Mouse (Mus musculus) limb, embryonic 12.5 days (tissue): Measurements from ENCODE around the gene Iqgap2. TPM values are rescaled to one million over a fixed set of nuclear protein-coding genes. Genes with fewer than 3 reads are reported as not detected.

Source experiments
- ATAC-seq: fragments of 200-750 bp; cut with Nextera tagmentation; 2 replicates; pipeline ENCODE4 v1.8.0; 2017; ENCODE audit warnings: low read depth, moderate TSS enrichment; ENCODE audit not compliant: insufficient number of reproducible peaks, insufficient read depth, low FRiP score, low TSS enrichment
- H3K27ac ChIP-seq: fragments of 300-500 bp; sonication (generic); 2 replicates; pipeline ENCODE4 v1.5.1; 2016; ENCODE audit warnings: mild to moderate bottlenecking, moderate library complexity
- H3K27me3 ChIP-seq: fragments of 300-500 bp; sonication (generic); 2 replicates; pipeline ENCODE4 v1.6.1; 2016; ENCODE audit warnings: mild to moderate bottlenecking, moderate library complexity
- H3K36me3 ChIP-seq: fragments of 300-500 bp; sonication (generic); 2 replicates; pipeline ENCODE4 v1.6.1; 2016; ENCODE audit warnings: mild to moderate bottlenecking, moderate library complexity
- H3K4me1 ChIP-seq: fragments of 300-500 bp; sonication (generic); replicated peaks from 2 replicates; pipeline ENCODE4 v1.6.1; 2016
- H3K4me2 ChIP-seq: fragments of 300-500 bp; sonication (generic); 2 replicates; pipeline ENCODE4 v1.6.1; 2016; ENCODE audit warnings: mild to moderate bottlenecking, moderate library complexity
- H3K4me3 ChIP-seq: fragments of 300-500 bp; sonication (generic); replicated peaks from 2 replicates; pipeline ENCODE4 v1.5.1; 2016; ENCODE audit warnings: mild to moderate bottlenecking
- H3K9ac ChIP-seq: fragments of 300-500 bp; sonication (generic); replicated peaks from 2 replicates; pipeline ENCODE4 v1.6.1; 2016; ENCODE audit warnings: mild to moderate bottlenecking, moderate library complexity
- H3K9me3 ChIP-seq: fragments of 300-500 bp; sonication (generic); 2 replicates; pipeline ENCODE4 v1.6.1; 2016; ENCODE audit warnings: mild to moderate bottlenecking, moderate library complexity
- WGBS: fragments of 180-500 bp; shearing (Covaris S2); methylation state at CpG from one replicate; pipeline ENCODE4 v1.1.7; 2016; 5-methylcytosine and 5-hydroxymethylcytosine counted together
- polyA plus RNA-seq: library from polyadenylated mRNA; unstranded; fragments of >200 nt; fragmentation: Nextera tagmentation; extraction: Ambion mirVana; gene quantifications from 2 replicates; pipeline ENCODE4 v1.2.1, GENCODE M21; 2016

Gene Iqgap2
- polyA plus RNA-seq, 1 experiment from 2014 or later = 12.1 TPM

- Histone ChIP-seq H3K4me1 (peaks cover 12% of the 10 kb centered on the region), H3K9ac (no peak overlapping the region), H3K27me3 (no peaks in the 10 kb centered on the region), H3K9me3 (no peaks in the 10 kb centered on the region), H3K4me2 (no peak overlapping the region), H3K4me3 (no peak overlapping the region), H3K27ac (no peak overlapping the region), H3K36me3 (peaks cover 20% of the 10 kb centered on the region)
- ATAC-seq = no peak
- WGBS = 89% methylated on average over 3 of the region's 3 CpGs
Measured at GRCm38 (mm10) chr13:95649941-95650340, 241.8 kb downstream of the Iqgap2 start.

- Histone ChIP-seq H3K4me3 (no peak overlapping the region), H3K36me3 (peaks cover 20% of the 10 kb centered on the region), H3K27ac (peak overlapping the region; percentile 78), H3K9ac (no peak overlapping the region), H3K4me1 (peaks cover 26% of the 10 kb centered on the region), H3K4me2 (no peak overlapping the region), H3K9me3 (no peaks in the 10 kb centered on the region), H3K27me3 (no peaks in the 10 kb centered on the region)
- 11% methylated on average over 4 of the region's 4 CpGs for WGBS
- ATAC-seq = 0 out of 2 replicates have a peak, but pooled peaks have one; percentile 24
Measured at GRCm38 (mm10) chr13:95647248-95647647, 244.5 kb downstream of the Iqgap2 start.

GRCm38 (mm10) chr13:95646687-95647111 lies 245.0 kb downstream of the Iqgap2 start:
- H3K36me3 ChIP-seq = peaks cover 20% of the 10 kb centered on the region
- H3K9me3 ChIP-seq = no peaks in the 10 kb centered on the region
- no peak overlapping the region for H3K4me2 ChIP-seq
- H3K27ac ChIP-seq = no peak overlapping the region
- ATAC-seq = no peak
- no peak overlapping the region for H3K4me3 ChIP-seq
- no peak overlapping the region for H3K9ac ChIP-seq
- H3K4me1 ChIP-seq = peaks cover 26% of the 10 kb centered on the region
- 9% methylated on average over 9 of the region's 9 CpGs for WGBS
- no peaks in the 10 kb centered on the region for H3K27me3 ChIP-seq

- Histone ChIP-seq H3K9ac (no peak overlapping the region), H3K36me3 (peaks cover 18% of the 10 kb centered on the region), H3K4me1 (peaks cover 34% of the 10 kb centered on the region), H3K27ac (peak overlapping the region; percentile 53; the same call in 1 of the 2 replicates), H3K4me3 (no peak overlapping the region), H3K9me3 (no peaks in the 10 kb centered on the region), H3K27me3 (no peaks in the 10 kb centered on the region), H3K4me2 (no peak overlapping the region)
- WGBS = 28% methylated on average over 7 of the region's 7 CpGs
- no peak for ATAC-seq
Measured at GRCm38 (mm10) chr13:95643740-95644139, 248.0 kb downstream of the Iqgap2 start.

GRCm38 (mm10) chr13:95641061-95641986 lies 250.4 kb downstream of the Iqgap2 start:
- H3K4me1 ChIP-seq = peaks cover 32% of the 10 kb centered on the region
- no peak overlapping the region for H3K4me3 ChIP-seq
- no peak for ATAC-seq
- H3K9ac ChIP-seq = no peak overlapping the region
- H3K4me2 ChIP-seq = no peak overlapping the region
- 87% methylated on average over 17 of the region's 17 CpGs for WGBS
- H3K27me3 ChIP-seq = no peaks in the 10 kb centered on the region
- no peak overlapping the region for H3K27ac ChIP-seq
- no peaks in the 10 kb centered on the region for H3K9me3 ChIP-seq
- peaks cover 22% of the 10 kb centered on the region for H3K36me3 ChIP-seq

- ATAC-seq = no peak
- H3K9ac ChIP-seq = no peak overlapping the region
- no peaks in the 10 kb centered on the region for H3K9me3 ChIP-seq
- H3K27me3 ChIP-seq = no peaks in the 10 kb centered on the region
- no peak overlapping the region for H3K4me3 ChIP-seq
- peaks cover 15% of the 10 kb centered on the region for H3K36me3 ChIP-seq
- H3K4me1 ChIP-seq = peaks cover 32% of the 10 kb centered on the region
- H3K27ac ChIP-seq = no peak overlapping the region
- no peak overlapping the region for H3K4me2 ChIP-seq
- 86% methylated on average over 1 of the region's 1 CpGs for WGBS
Measured at GRCm38 (mm10) chr13:95640408-95640807, 251.3 kb downstream of the Iqgap2 start.

GRCm38 (mm10) chr13:95639336-95640116 lies 252.2 kb downstream of the Iqgap2 start:
- H3K27me3 ChIP-seq = no peaks in the 10 kb centered on the region
- 59% methylated on average over 15 of the region's 15 CpGs for WGBS
- H3K9ac ChIP-seq = no peak overlapping the region
- no peak overlapping the region for H3K4me2 ChIP-seq
- peaks cover 32% of the 10 kb centered on the region for H3K4me1 ChIP-seq
- no peaks in the 10 kb centered on the region for H3K9me3 ChIP-seq
- ATAC-seq = no peak
- H3K4me3 ChIP-seq = no peak overlapping the region
- peaks cover 15% of the 10 kb centered on the region for H3K36me3 ChIP-seq
- H3K27ac ChIP-seq = peak overlapping the region; percentile 59; the same call in 1 of the 2 replicates

GRCm38 (mm10) chr13:95638894-95639293 lies 252.8 kb downstream of the Iqgap2 start:
- 14% methylated on average over 5 of the region's 5 CpGs for WGBS
- no peak for ATAC-seq
- Histone ChIP-seq H3K27me3 (no peaks in the 10 kb centered on the region), H3K9ac (no peak overlapping the region), H3K27ac (peak overlapping the region; percentile 59; the same call in 1 of the 2 replicates), H3K9me3 (no peaks in the 10 kb centered on the region), H3K4me3 (no peak overlapping the region), H3K4me1 (peaks cover 27% of the 10 kb centered on the region), H3K36me3 (peaks cover 15% of the 10 kb centered on the region), H3K4me2 (no peak overlapping the region)

- no peak for ATAC-seq
- no peak overlapping the region for H3K27ac ChIP-seq
Measured at GRCm38 (mm10) chr13:95637737-95638136, 254.0 kb downstream of the Iqgap2 start.

GRCm38 (mm10) chr13:95635301-95635700 lies 256.4 kb downstream of the Iqgap2 start:
- H3K9ac ChIP-seq = no peak overlapping the region
- H3K36me3 ChIP-seq = peaks cover 19% of the 10 kb centered on the region
- no peaks in the 10 kb centered on the region for H3K9me3 ChIP-seq
- H3K27me3 ChIP-seq = no peaks in the 10 kb centered on the region
- no peak overlapping the region for H3K27ac ChIP-seq
- peaks cover 18% of the 10 kb centered on the region for H3K4me1 ChIP-seq
- WGBS = 90% methylated on average over 12 of the region's 12 CpGs
- ATAC-seq = no peak
- no peak overlapping the region for H3K4me2 ChIP-seq
- H3K4me3 ChIP-seq = no peak overlapping the region

More at GRCm38 (mm10) chr13:95637737-95638136, 254.0 kb downstream of the Iqgap2 start:
- no peak overlapping the region for H3K4me3 ChIP-seq
- H3K27me3 ChIP-seq = no peaks in the 10 kb centered on the region
- 83% methylated on average over 10 of the region's 10 CpGs for WGBS
- peaks cover 18% of the 10 kb centered on the region for H3K4me1 ChIP-seq
- no peaks in the 10 kb centered on the region for H3K9me3 ChIP-seq
- no peak overlapping the region for H3K9ac ChIP-seq
- H3K4me2 ChIP-seq = no peak overlapping the region
- H3K36me3 ChIP-seq = peaks cover 15% of the 10 kb centered on the region

GRCm38 (mm10) chr13:95634451-95634850 lies 257.3 kb downstream of the Iqgap2 start:
- Histone ChIP-seq H3K27me3 (no peaks in the 10 kb centered on the region), H3K9me3 (no peaks in the 10 kb centered on the region), H3K4me2 (no peak overlapping the region), H3K4me1 (peaks cover 16% of the 10 kb centered on the region), H3K36me3 (peaks cover 26% of the 10 kb centered on the region), H3K27ac (no peak overlapping the region), H3K9ac (no peak overlapping the region), H3K4me3 (no peak overlapping the region)
- 47% methylated on average over 2 of the region's 2 CpGs for WGBS
- ATAC-seq = no peak
